Mouse (Mus musculus) T-helper 2 cell (primary cell): Measurements from ENCODE around the gene D7Ertd443e.

ENCODE experiments used
- in situ Hi-C: fragments of 300-600 bp; cut with MboI, MseI; formaldehyde crosslinking; loops from one replicate; pipeline ENCODE4 v1.15.1; 2025; ENCODE audit warnings: high pct_unique_total_duplicates

The D7Ertd443e gene

GRCm38 (mm10) chr7:134385561-134385960, at the start of gene D7Ertd443e:
Gene D7Ertd443e, minus strand, starts transcription at chr7:134385661.
- in situ Hi-C loops: no loop called here

- in situ Hi-C loops: no loop called here
Measured at GRCm38 (mm10) chr7:134431681-134432080, 46.2 kb upstream of the D7Ertd443e start.

DNA sequence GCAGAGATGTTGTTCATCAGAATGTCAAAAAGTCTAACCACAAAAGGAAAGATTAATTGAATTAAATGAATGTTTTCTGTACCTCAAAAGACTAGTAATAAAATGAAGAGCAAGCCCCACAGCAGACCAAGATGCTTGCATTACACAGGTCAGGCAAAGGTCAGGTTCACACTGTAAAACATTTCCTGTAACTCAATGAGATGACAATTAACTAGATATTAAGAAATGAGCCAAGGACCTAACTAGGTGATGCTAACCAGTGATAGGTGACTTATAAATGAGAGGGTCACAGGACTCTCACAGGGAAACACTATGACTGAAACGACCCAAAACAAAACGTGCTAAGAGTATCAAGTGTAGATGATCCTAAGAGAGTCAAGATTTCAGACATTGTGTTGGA, 43.2 kb upstream of the D7Ertd443e start:
- in situ Hi-C loops: no loop called here

GRCm38 (mm10) chr7:134415014-134415413, 29.6 kb upstream of the D7Ertd443e start:
- in situ Hi-C loops: no loop called here

- in situ Hi-C loops: no loop called here
Measured at GRCm38 (mm10) chr7:134414005-134414690, 28.7 kb upstream of the D7Ertd443e start.

DNA sequence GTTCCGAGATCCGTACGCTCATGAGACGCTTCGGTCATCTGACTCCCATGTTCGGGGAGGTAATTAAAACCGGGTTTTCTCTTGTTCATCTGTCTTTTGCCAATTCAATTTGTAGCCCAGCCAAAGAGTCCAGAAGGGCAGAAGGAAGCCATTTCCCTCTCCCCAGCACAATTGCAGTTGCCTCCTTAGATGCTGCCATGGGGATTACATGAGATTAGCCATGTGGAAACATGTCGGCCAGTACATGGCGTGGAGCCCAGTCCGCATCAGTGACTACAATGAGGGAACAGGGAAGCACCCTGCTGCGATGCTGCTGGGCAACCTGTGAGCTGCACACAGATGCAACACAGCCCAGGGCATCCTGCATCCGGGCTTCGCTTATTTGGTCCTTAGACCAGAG, 23.2 kb upstream of the D7Ertd443e start:
- in situ Hi-C loops: no loop called here

DNA sequence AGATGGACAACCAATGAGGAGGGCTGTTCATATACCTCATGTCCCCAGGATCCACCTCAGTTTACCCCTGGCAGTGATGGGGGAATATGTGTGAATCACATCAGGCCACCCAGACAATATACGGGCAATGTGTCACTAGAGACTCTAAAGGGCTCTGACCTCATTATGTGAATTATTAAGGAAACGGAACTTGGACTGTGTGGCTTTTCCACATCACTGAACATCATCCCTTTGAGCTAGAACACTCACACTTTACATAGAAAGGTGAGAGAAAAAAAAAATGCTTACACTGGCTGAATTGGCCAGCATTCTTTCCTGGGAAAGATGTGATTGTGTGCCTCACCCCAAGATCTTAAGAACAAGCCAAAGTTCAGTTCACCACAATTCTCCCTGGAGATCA, 15.3 kb upstream of the D7Ertd443e start:
- in situ Hi-C loops: no loop called here

- in situ Hi-C loops: no loop called here
Measured at GRCm38 (mm10) chr7:134396769-134397168, 11.3 kb upstream of the D7Ertd443e start.

GRCm38 (mm10) chr7:134382791-134383190, 2.7 kb downstream of the D7Ertd443e start:
- in situ Hi-C loops: no loop called here

DNA sequence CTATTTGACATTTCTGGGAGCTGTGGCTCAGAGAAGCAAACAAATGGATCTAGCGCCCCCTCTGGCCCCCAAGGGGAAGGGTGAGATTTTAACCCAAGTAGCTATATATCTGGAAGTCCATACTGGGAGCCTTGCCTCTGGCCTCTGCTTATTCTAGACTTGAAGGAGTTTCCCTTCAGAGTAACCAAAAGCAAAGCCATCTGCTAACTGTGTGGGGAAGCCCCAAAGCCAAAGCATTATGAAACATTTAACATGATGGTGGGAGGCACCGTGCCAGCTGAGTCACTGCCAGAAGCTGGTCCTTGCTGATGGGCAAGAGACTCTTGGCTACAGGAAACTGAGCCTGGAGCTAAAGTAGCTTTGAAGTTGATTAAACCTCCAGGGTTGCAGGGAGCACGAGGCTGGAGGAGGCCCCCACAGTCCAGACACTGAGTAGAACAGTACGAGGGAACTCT, 4.0 kb downstream of the D7Ertd443e start:
- in situ Hi-C loops: no loop called here

DNA sequence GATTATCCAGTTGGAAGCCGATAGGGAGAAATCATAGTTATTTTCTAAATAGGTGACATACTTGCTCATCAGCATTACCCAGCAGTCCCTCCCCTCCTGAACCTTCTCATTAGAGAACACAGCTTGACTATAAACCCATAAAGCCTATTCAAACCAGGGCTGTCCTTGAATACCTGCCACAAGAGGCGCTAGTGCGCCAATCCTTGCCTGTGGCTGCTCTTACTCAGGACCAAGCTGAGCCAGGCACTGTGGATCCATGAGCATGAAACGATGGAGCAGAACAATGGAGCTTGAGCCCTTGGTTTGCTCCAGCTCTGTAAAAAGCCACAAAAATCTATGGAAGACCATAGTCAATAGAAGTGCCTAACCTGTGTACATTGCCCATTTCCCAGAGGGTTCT, 7.2 kb downstream of the D7Ertd443e start:
- in situ Hi-C loops: no loop called here

GRCm38 (mm10) chr7:134376786-134377185, 8.7 kb downstream of the D7Ertd443e start:
- in situ Hi-C loops: no loop called here

- in situ Hi-C loops: no loop called here
Measured at GRCm38 (mm10) chr7:134372276-134372675, 13.2 kb downstream of the D7Ertd443e start.

DNA sequence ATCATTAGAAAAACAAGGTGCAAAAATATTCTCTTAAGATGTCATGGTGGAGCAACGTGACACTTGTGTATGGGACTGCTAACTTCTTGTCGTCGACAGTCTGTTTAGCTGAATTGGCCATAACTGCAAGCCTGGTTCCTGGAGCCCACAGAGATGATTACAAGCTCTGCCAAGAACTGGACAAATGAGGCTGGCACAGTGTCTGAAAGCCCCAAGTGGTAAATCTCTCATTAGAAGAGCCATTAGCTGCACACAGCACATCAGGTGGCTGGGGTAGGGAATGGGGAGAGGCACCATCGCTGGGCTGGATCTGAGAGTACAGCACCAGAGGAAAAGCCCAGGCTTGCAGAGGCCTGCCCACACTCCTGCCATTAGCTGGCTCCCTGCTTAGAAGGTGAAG, 16.2 kb downstream of the D7Ertd443e start:
- in situ Hi-C loops: no loop called here

- in situ Hi-C loops: no loop called here
Measured at GRCm38 (mm10) chr7:134362257-134362870, 23.1 kb downstream of the D7Ertd443e start.

DNA sequence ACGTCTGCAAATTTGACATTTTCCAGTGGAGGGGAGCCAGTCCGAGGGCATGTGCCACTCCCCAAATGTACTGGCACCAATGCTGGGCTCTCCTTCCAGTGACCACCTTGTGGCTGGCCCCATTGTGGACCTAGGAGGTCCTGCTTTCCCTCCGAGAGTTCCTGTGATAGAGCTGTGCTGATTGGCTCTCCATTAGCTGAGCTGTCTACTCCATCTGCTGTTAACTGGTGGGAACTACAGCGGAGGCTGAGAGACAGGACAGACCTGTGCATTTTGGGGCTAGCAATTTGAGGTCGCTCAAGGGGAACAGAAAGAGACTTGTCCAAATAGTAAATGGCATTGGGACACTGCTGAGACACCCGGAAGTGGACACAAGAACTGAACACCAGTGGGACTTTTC, 36.6 kb downstream of the D7Ertd443e start:
- in situ Hi-C loops: no loop called here

DNA sequence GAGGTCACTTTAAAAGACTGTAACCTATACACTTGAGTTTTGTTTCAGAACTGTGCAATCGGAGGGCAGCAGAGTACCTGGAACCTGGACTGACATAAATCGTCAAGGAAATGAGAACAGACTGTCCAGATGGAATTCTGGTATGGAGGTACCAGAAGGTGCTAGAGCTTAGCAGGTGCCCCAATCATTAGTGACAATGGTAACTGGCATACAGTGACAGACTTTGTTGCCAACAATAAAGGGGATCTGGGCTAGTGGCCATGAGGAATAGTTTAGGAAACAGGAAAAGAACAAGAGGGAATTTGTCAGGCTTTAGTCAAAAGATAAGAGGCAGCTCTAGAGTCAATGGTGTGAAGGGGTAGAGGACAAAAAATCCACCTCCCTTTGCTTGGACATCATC, 43.3 kb downstream of the D7Ertd443e start:
- in situ Hi-C loops: no loop called here

DNA sequence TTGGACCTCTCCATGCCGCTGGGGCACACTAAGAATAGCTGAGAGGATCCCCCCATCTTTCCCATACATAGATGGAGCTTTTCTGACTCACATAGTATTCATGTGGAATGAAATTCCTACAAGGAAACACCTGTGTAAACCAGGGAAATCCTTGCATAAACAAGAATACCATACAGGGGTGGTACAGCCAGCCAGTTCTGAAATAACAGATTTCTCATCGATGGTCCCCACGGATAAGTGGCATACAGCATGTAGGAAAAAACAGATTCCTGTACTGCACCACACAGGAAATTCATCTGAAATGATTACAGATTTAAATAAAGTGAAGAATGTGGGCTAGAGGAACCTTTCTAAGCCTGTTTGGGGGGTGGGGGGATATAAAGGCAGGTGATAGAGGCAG, 49.5 kb downstream of the D7Ertd443e start:
- in situ Hi-C loops: no loop called here

DNA sequence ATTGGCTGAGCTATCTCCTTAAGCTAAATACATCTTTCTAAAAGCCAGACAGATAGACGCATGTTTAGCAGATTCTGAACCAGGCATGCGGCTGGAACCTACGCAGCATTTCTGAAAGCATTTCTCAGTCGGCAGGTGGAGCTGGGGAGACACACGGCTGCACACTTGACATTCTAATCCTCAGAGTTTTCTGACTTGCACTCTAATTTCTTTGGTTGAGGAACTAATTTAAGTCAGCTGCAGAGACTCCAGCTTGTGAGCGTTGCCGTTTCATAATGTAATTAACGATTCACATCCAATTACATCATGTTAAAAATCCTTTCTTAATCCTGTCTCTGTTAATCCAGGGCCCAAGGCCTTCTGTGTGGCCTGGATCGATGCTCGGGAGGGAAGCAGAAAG, 64.5 kb downstream of the D7Ertd443e start:
- in situ Hi-C loops: no loop called here

DNA sequence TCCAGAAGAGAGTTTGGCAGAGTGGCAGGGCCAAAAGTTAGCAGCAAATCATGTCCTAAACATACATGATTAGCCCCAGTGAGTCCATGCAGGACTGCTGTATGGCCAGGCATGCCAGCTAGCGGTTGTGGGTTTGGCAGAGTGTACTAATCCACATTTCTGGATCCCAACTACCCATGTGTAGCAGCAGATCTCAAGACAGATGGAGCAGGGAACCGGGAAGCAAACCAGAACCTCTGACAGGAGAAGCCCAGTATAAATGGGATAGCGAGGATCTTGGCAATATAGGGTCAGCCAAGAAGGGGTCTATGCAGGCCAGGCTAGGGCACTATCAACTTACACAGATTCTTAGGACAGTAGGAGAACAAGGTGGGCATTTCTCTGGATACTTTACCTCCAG, 83.4 kb downstream of the D7Ertd443e start:
- in situ Hi-C loops: no loop called here

DNA sequence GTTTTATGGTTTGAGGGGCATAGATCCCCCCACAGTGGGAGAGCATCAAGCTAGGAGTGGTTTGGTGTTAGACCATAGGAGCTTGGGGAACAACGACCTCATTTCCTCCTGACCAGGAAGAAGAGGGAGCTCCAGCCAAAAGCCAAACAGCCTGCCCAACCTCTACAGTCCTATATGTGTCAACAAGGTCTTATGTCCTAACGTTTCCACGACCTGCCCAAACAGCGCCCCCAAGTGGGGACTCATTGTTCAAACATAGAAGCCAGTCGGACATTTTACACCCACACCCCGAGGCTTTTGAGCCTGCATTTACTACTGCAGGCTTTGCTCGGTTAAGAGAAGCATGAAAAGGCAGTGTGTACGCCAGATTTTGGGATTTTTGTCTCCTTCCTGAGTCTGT, 84.2 kb downstream of the D7Ertd443e start:
- in situ Hi-C loops: no loop called here

- in situ Hi-C loops: no loop called here
Measured at GRCm38 (mm10) chr7:134292750-134293149, 92.7 kb downstream of the D7Ertd443e start.

- in situ Hi-C loops: no loop called here
Measured at GRCm38 (mm10) chr7:134289611-134290301, 95.7 kb downstream of the D7Ertd443e start.
